Mouse (Mus musculus) fat pad, adult 2 months (tissue): ENCODE results near the gene Grxcr1.

ENCODE experiments used
- DNase-seq: peaks from one replicate; pipeline ENCODE4 v3.0.0-alpha.2; 2011; ENCODE audit warnings: low read depth, low spot score; ENCODE audit errors: extremely low read depth

Gene Grxcr1

DNA sequence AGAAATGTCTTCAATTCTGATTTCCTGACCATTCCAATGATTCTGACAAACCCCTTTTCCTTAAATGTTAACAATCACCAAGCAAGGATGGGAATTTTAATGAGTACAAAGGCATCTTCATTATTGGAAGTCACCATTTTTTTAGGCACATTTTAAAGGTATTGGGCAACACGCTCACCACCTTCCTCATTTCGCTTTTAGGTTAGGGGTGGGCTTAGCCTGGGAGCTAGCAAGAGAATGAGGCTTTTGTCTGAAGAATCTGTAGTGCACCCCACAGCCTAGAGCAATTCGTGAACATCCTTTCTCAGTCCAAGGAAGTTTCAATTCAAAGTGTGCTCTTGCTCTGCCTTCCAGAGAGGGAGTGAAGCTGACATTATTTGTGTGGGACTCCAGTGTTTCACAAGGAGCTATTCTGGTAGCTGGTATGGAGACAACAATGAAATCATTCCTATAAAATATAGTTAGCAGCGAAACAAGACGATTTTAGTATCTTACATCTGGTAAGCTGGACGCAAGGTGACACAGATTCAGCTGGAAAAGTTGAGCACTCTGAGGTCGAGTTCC is 55.0 kb downstream of the Grxcr1 start:
- DNase-seq = no peak

DNA sequence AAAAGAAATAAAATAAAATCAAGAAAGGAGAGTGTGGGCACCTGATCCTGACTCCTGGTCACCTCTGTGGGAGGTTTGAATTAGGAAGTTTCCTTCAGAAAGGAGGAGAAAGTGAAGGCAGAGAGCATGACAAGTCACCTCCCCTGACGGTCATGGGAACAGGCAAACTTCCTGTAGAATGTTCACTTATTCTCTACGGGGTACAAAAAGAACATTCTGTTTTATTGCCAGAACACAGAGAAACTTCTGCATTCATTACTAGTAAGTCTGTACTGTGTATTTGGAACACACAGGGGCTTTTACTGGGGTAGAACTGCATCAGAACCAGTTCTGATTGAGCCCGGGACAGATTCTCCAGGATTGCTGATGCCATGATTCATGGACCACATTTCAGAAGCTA is 55.5 kb downstream of the Grxcr1 start:
- DNase-seq = no peak

DNA sequence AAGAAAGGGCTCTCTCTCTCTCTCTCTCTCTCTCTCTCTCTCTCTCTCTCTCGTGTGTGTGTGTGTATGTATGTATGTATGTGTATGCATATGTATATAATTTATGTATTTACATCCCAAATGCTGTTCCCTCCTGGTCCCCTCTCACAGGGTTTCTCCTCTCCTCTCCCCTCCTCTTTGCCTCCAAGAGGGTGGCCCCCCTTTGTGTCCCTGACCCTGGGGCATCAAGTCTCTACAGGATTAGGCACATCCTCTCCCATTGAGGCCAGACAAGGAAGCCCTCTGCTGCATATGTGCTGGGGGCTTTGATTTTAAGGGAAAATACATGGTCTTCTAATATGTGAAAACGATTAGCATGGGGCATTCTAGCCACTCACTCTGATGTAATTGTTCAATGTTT is 61.5 kb downstream of the Grxcr1 start:
- DNase-seq = no peak

DNA sequence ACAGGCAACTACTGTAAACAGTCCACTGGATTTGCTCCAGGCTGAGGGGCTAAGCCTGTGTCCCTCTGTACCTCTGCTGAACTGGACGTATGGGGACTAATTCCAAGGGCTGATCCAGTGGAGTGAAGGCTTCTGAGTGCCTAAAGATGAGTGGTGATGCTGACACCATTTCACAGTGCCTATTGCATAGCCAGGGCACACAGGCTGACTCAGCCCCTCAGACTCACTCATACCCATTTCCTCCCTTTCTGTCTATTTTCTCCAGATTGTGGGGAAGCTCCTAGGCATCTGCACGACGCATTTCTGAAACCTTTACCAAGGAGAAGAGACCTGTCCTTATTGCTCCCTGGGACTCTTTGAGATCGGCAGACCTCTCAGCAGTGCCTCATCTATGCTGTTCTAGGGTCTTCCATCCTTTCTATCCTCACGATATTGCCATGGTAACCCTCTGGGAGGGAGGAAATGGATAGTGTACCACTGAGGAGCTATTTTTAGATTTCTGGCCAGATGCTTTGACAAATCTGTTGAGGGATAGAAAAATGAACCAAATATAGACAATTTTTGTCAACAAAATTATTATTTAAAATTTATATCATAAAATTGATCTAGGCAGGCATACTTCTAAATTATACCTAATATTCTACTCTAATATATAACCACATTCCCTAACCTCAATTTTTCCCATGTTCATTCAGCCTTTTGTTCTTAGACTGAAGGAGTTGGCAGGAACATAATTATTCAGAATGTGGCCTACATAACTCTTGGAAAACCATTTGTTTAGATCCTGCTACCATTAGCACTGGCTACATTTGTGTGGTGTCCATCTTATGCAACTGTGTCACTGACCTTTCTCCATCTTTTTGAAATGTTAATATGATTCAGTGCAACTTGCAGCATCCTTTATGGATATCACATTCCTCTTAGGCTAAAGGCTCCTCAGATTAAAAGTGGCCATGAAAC is 66.3 kb downstream of the Grxcr1 start:
- DNase-seq = no peak

DNA sequence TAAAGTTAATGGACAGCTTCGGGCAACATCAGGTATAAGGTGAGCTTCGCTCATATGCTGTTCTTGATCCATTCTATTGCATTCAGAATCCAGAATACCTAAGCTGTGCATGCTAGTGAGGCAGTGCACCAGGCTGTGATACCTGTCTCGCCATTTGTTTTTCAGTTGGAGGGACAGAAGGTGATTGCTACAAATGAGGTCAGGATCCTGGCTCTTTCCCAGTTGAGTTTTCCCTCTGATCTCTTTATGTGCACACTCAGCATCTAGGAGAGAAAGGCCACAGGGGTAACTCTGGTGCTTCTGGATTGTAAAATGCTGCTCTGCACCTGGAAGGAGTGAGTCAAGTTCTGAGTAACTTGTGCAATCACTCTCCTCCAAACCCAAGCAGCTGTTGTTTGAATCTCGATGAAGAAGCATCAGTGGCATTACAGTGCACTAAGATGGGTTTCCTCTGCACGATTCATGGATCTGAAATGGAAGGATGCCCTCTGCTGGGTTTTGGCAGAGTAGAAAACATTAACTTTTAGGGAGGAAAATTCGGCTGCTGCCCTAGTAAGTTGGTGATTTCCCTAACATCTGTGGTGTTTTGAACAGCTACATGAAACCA is 80.9 kb downstream of the Grxcr1 start:
- no peak for DNase-seq

DNA sequence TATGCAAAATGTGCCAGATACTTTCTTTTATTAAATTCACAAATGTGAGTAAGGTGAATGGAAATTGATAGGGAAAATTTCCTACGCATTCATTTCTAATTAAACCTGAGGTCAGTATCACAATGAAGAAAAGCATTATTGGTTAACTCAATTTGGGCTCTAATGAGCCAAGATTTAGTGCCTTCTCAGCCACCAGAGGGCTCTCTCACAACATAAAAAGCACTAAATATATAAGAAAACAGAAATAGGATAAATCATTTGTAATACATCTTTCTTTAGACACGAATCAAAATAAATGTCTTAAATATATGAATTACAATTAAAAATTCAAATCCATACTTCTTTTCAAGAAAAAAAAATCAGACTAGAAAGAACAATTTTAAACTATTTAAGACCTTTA is 89.2 kb downstream of the Grxcr1 start:
- DNase-seq = no peak

DNA sequence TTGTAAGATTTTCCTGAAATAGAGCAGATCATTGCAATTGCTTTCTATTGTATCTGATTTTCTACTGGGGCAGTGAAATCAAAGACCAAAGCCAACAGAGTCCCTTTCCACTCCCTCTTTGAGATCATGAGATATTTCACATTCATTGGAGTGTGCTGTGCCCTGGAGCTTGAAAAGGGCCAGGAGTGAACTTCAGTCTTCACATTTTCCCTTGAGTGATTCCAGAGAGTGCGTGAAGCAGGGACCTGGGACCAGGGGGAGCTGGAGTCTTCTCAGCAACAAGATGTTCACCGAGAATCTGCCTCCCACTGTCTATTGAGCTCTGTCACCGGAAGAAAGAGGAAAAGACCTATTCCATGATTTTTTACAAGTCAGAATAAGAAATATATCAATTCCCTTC is 91.2 kb downstream of the Grxcr1 start:
- no peak for DNase-seq

DNA sequence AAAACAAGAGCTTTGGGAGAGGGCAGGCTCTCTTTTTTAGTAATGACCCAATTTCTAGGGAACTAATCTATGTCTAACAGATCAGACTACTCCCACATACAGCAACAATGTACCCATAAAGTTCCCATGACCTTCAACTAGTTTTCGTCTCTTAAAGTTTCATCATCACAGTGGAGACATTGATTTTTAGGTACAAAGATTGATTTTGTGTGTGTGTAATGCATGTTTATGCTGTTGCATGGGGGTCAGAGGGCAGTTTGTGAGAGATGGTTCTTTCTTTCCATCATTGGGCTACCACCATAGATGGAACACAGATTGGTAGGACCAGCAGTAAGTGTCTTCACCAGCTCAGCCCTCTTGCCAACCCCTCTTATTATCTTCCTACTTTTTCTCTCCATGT is 93.8 kb downstream of the Grxcr1 start:
- no peak for DNase-seq

DNA sequence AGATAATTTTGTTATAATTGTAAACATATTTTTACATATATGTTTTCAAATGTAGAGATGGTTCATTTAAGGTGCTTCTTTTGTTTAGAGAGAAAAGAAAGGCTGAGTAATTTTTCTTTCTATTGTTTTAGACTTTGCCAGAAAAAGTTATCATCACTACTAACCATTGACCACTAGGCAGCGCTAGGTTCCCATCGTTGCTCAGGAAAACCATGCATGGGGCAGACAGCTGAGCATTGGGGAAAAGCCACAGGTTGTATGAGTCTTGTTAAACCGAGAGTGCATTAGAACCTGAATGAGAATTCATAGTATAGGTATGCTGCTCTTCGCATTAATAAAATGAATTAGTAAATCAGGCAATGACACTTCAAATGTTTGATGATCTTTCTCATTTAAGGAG is 96.8 kb downstream of the Grxcr1 start:
- DNase-seq = no peak

DNA sequence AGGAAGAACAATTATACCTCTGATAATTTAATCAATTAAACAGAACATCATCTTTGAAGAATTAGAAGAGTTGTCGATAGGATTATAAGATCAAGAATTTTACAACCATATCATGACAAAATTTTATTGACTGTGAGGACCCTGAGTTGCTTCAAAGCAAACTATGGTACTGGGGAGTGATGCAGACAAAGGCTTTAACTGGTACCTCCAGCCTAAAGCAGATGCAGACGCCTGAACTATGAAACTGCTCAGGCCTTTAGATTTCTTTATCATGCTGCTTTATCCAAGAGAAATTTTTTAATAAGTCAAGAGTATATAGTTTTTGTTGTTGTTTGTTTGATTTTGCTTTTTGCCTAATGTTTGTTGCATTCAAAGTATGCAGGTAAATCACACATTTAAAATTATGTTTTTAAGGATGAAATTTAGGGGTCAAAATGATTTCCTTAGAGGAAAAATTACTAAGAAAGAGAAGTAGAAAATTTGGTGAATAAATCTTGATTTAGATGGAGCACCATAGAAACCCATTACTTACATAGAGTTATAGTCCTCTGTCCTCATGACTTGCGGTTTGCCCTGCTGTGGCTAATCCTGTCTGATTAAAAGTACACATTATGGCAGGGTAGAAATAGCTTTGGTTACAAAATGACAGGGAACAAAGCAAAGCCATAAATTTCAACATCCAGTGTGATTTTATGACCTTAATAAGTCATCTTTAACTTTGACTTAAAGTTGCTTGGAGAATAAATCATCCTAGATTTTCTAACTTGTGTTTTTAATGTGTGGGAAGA is 97.4 kb downstream of the Grxcr1 start:
- no peak for DNase-seq

DNA sequence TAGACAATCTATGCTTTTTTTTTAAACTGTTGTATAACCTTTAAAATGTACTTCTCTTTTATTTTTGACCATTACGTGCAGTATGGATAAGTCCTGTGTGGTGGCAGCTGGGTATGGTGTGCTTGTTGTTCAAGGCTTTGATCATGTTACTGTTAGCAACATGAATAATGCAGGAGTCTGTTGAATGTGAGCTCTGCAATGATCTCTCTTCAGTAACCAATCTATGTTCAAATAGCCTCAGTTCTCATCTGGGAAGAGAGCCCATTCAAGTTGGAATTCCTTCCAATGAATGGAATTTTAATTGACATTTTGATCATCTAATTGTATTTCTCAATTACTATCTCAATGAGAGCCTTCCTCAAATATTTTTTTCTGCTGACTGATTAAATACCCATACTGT is 115.2 kb downstream of the Grxcr1 start:
- DNase-seq = no peak

DNA sequence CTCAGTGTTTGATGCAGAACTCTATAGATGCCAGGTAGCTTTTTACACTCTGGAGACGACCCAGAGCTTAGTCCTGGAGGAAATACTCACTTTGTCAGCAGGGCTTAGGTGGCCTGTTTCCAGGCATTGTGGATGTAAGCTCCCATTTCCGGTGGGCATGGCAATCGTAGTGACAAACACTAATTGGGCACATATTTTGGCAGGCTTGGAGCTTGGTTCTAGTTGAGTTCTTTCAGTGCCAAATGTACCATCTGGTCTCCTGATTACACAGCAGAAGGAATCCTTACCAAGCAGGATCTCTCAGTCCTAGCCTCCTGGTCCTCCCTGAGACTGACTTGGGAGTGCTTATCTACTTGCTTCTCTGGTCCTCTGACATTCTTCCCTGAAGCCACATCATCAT is 118.3 kb downstream of the Grxcr1 start:
- DNase-seq = no peak

DNA sequence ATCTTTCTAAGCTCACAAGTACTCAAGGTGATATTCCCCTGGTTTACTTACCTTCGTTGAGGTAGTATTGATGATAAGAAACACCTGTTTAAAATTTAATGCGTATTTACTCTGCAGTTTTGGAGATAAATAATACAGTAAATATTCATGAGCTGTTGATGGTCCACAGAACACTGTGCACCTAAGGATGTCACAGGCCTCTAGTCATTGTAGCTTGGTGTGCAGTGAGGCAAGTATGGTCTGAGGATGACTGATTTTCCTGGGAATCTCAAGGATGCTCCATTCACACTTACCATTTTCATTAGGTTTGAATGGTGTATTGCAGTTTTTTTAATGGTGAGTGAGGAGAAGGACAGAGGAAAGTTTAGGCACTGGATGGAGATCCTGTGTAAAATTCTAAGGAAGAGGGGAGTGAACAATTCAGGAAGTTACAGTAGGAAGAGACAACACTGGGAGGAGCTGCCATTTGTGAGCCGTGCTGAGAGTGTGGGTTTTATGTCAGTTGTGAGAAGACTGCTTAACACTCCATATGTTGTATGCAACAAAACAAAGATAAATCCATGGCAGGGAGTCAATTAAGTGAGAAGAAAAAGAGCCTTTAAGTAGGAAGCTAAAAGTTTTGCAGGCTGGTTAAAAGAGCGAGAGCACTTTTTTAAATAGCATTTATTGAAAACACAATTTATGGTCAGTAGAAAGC is 118.9 kb downstream of the Grxcr1 start:
- DNase-seq = no peak

DNA sequence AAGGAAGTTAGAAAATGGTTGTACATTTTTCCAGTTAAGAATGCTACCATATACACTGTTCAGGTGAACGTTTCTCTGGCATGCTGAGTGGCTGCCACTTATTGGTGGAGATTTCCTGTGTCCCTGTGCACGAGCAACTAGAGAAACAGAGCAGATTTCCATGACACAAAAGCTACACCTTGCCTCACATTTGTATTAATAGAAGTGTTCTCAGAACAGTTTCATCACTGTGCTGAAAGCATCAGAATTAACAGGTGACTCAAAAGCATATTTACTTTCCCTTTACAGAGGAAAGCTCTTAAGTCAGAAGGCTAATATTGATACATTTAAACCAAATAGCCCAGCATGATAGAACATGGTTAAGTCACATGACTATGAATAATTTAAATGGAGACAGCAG is 130.9 kb downstream of the Grxcr1 start:
- DNase-seq = no peak

DNA sequence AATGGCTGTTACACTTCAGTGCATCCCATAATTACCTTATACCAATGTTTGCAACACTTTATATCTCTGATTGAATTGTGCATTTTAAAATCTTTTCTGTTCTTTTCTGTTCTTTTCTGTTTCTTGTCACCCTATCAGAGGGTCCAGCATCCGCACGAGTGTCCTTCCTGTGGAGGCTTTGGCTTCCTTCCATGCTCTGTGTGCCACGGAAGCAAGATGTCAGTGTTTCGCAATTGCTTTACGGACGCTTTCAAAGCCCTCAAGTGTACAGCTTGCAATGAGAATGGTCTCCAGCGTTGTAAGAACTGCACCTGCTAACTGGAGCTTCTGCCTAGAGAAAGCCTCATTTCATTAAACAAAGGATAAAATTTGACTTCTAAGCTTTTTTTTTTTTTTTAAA is 134.3 kb downstream of the Grxcr1 start:
- no peak for DNase-seq
